Mouse (Mus musculus) large intestine, adult 2 months (tissue): Measurements from ENCODE around the gene Txn1. TPM values are rescaled to one million over a fixed set of nuclear protein-coding genes. Genes with fewer than 3 reads are reported as not detected.

Experiments
- DNase-seq: peaks from one replicate; pipeline ENCODE4 v3.0.0-alpha.2; 2012; ENCODE audit warnings: low read depth, low spot score
- WGBS: fragments of 180-500 bp; shearing (Covaris S2); methylation state at CpG from one replicate; pipeline ENCODE4 v1.1.7; 2018; 5-methylcytosine and 5-hydroxymethylcytosine counted together
- polyA plus RNA-seq: library from polyadenylated mRNA; depleted of rRNA; stranded (reverse); fragments of >200 nt; gene quantifications from 2 replicates; pipeline ENCODE4 v1.2.3, GENCODE M21; 2012; rRNA removed

The Txn1 gene
- polyA plus RNA-seq: 601 and 707 TPM in 2 replicates

DNA sequence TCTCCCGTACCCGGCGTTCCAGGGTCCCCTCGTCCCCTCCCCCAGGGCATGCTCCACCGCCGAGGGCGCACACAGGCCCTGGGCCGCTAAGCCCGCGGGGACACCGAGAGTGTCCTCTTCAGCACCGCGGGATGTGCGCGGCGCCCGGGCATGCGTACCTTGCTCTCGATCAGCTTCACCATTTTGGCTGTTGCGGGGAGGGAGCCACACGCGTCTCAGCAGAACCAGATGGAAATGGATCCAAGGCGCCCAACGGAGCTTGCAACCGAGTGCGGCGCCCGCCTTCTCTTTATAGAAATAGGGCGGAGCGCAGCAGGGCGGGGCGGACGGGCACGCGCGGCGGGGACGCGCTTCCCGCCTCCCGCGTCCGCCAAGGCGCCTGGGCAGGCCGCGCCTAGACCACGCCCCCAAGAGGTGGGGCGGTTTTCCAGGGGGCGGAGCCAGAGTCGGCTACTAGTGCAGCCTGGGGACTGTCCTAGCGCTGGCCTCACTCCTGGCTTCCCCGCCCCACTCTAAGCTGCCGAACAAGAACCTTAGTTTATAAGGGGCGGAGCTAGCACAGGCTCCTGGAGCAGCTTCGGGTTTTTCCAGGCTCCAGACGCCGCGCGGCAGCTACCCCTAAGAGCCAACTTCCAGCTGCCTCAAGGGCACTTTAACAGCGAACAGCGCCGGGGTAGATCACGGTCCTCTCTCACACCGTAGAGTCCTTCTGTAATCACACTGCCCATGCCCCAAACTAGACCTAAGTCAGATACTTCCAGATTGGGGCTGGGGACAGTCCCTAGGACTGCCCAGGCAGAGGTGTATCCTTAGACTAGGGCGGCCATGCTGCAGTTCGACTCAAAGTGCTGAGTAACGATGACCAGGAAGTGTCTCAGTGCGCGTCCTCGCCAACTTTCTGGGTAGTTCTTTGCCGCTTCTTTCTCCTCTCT, at the start of gene Txn1:
Txn1 (minus strand) TSS at position 383 of the 932 bp plus-strand sequence.
- WGBS: under 1% methylated on average over 71 of the region's 71 CpGs
- peak; percentile 97 for DNase-seq

DNA sequence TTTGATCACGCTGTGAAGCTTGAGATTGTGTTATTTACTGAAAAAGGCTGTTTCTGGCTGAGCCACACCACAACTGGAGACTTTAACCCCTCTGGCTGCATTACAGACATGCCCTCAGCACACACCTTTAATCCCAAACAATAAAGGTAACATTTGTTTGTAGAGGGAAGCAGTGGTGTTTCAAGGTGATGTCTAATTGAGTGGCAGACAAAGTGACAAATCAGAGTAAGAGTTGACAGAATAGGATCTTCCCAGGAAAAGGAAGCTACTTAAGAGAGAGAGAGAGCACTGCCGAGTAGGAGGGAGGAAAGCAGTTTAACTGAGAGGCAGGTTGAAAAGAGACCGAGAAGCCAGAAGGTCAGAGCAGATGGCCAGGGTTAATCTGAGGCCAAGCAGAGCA, 47.3 kb upstream of the Txn1 start:
- WGBS: 27% methylated on average over 3 of the region's 3 CpGs

DNA sequence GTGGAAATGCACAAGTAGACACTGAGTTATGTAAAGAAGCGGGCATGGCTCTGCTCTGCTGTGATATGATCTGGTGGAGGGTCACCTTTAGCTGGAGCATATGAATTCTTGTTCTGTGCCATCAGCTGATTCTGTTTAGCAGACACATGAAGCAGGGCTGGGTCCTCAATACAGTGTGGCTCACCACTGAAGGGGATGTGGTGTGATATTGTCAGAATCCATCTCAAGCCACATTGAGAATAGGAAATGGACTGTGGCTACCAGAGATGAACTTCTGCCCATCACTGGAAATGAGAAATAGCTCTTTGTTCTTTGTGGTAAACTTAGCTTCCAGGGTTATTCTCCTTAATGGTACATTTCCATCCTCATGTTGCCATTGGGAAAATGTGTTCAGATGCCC, 35.2 kb upstream of the Txn1 start:
- no peak for DNase-seq
- 89% methylated on average over 1 of the region's 1 CpGs for WGBS

More for the DNA sequence above, 47.3 kb upstream of the Txn1 start:
- peak; percentile 60 for DNase-seq

DNA sequence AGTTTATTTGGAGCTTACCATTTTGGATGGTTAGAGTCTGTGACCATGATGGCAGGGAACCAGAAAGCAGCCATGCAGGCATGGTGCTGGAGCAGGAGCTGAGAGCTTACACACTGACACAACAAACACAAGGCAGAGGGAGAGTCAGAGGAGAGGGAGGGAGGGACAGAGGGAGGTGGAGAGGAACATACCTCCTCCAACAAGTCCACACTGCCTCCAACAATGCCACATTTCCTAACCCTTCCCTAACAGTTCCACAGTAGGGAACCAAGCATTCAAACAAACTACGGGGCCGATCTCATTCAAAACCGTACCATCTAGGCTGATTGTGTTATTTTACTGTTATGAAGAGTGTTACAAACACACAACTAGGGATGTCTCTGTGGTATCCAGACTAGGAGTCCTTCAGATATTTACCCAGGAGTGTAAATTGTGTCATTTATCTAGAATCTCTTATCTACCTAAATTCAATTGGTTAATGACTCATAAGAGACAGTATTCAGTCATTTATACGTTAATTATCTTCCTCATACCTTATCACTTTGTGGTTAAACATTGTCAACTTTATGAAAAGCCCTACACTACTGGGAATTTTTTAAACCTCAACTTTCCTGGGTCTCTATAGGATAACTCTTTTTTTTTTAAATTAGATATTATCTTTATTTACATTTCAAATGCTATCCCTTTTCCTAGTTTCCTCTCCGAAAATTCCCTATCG, 18.3 kb upstream of the Txn1 start:
- WGBS: 51% methylated on average over 6 of the region's 6 CpGs
- DNase-seq: no peak

DNA sequence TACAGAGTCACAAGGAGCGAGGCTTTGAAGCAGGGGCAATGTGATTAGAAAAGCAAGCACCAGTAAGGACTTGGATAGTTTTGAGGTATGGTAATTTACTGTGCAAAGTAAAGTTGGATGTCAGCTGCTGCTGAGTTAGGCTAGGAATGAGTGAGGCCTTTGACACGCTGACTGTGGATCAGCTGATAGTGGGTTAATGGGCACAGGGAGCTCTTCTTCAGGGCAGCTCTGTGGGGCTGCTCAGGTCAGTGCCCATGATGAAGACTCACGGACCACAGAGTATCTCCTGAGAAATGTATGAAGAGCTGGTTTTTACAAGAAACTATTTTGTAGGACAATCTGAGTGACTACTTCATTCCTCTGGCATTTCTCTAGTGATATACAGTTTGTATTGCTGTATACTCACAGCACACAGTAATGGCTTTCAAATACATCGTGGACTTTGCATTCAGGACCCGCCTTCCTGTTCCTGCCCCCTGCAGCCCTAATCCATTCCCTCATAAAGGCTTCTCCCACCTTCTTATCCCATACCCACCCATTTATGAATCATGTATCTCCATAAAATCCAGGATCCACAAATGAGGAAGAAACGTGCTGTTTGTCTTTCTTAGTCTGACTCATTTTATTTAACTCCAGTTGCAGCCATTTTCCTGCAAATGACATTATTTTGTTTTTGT, 17.5 kb upstream of the Txn1 start:
- no peak for DNase-seq
- WGBS: 45% methylated on average over 6 of the region's 6 CpGs

DNA sequence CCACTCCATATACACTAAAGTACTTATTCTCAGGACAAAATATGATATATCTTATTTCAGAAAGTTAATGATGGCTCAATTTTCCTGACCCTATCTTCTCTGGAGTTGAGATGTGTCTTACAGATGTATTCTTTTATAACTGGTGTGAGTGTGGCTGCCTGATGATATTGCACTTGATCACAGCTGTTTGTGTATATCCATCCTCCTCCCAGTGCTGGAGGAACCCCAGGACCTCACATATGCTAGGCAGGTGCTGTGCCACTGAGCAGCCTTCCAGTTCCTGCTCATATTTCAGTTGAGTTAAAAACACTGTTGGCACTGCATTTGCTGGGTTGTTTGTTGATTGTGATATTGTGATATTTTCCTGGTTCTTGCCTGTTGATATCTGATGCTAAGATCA, 14.1 kb upstream of the Txn1 start:
- DNase-seq: no peak

DNA sequence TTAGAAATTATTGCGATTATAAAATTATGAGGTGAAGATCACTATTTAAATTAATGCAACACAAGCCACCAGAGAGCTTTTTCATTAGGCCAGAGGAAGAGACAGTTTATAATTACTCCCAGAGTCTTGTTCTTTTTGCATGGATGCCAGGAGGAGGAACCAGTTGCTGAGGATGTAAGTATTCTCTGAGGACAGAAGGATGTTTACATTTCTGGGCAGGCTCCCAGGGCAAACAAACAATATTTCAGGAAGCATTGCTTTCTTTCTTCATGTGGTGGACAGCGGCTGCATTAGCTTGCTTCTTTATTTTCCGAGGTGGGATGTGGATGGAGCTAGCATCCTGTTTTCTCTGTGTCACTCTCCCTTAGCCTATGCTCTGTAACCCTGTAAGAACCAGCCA, 11.0 kb upstream of the Txn1 start:
- WGBS: 32% methylated on average over 3 of the region's 3 CpGs

DNA sequence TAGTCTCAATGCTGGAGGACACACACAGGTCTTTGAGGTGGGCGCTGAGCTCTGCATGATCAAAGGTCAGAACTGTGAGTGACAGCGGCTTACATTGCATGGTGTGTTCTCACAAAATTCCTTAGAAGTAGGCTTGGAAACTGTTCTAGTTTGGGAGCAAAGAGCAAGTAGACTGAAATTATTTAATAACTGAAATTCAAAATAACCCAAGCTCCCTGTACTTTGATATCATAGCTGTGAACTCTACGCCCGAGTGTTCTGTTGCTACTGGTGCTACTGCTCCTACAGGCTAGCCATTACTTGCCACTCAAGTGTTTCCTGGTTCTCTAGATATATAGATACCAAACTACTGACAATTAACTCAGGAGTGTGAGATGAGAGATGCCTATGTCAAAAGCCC, 9.3 kb upstream of the Txn1 start:
- no peak for DNase-seq
- 82% methylated on average over 4 of the region's 4 CpGs for WGBS

More for the DNA sequence above, 11.0 kb upstream of the Txn1 start:
- no peak for DNase-seq

DNA sequence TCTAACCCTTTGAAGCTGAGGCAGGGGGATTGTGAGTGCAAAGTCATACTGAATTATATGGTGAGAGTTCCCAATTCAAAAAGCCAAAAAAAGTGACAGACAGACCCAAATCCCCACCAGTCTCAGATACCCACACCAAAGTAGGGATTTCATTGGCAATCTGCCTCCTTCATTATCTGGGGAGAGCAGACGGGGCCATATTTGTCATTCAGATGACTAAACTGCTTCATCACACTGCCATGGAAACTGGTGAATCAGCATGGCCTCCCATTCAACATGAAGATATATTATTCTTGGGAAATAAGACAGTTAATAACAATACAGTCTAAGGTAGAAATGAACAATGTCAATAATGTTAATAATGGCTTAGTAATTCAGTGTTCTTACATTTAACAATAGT, 7.9 kb upstream of the Txn1 start:
- DNase-seq: no peak
- 76% methylated on average over 1 of the region's 1 CpGs for WGBS

DNA sequence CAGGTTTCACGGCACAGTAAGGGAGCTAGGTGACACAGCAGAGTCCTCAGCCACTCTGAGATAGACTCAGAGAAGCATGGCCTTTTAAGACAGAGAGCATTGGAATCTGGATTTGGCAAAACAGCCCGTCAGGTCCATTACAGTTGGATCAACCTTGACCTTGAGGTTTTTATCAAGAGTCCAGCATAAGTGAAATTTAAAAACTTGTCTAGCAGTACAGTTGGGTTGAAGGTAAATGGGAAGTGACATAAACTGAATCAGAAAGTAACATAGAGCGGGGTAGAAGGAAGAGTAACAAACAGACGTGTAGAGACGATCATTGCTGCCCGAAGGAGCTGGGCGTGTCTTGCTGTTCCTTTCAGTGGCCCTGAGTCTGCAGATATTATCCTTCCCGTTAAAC, 2.8 kb upstream of the Txn1 start:
- WGBS: 39% methylated on average over 8 of the region's 8 CpGs
- no peak for DNase-seq

DNA sequence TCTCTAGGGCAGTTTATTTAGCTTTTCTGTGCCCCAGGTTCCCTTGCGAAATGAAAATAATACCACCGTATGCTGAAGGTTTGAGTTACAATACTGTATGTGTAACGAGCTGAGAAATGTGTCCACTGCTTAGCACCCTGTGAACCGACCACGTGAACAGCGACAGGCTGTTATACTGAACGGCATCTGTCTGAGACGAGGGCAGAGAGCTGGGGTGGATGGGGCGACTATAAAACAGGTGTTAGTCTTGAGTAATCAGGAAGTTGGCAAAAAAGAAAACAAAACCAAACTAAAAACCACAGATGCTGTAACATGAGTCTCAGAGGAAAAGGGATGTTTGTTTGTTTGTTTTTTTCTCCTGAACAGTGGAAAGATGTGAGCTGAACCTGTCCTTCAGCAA, 1.9 kb upstream of the Txn1 start:
- 30% methylated on average over 9 of the region's 9 CpGs for WGBS
- DNase-seq: no peak

DNA sequence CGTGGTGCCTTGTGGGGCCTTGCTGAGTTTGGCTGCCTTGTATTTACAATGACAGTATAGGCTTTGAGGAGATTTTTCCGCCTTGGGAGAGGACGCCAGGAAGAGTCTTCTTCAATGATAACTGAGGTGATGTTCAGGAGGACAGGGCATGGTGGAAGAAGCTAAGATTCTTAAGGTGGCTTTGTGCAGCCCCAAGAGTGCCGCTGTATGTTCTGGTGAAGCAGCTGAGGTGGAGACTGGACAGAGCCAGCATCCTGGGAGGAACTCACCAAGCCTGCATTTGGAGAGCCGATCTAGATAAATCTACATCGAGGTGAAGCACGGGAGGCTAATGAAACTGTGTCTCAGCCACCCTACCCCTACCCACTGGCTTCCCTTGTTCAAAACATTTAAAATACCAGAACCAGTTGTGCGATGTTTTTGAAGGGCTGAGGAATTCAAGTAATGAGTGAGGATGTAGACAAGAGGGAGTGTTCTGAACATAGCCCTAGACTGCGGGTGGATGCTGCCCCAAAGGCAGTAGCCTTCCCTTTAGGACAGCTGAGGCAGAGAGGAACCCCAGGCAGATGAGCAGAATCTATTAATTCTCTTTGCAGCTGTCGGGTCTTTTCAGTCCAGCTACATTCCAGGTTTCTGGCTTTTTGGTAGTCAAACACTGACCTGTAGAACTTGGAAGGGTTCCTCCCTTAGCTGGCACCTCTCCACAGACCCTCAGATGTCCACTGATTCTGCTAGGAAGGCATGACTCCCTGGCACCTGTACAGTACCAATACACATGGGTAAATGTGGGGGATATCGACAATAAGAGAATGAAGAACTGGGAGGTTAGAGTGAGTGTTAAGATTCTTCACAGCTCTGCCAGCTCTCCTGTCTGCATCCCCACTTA, 1.2 kb upstream of the Txn1 start:
- 19% methylated on average over 11 of the region's 11 CpGs for WGBS
- DNase-seq: no peak

DNA sequence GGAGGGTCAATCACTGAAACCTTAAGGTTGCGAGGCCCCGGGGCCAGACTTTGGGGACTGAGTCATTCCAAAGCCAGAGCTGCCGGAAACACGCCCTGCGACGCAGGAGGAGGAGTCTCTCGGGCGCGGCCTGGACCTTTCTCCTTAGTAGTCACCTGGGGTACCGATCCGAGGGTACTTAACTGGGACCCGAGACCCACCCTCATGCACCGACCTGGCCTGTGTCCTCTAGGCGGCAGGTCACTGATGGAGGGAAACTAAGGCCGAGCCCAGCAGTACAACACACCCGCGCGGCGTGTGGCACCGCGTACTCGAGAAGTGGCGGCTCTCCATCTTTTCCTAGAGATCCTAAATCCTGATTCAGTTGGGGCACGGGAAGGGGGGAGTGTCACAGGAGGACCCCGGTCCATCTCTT, 660 bp downstream of the Txn1 start:
- no peak for DNase-seq
- WGBS: under 1% methylated on average over 25 of the region's 25 CpGs

DNA sequence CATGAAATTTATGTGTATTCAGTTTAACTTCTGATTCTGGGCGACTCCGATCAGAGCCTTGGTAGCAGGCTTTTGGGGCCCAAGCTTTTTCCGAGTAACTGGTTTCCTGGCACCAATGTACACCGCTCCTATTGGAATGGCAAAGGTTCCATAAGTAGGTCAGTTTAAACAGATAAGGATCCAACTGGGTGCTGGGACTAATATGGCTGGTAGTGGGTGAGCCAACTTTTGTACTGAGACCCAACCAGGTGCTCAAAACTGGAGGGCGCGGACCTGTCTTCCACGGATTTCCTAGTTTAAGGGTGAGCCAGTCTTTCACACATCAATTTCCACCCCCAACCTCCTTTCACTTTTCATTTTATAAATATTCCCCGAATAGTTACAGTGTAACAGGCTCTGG, 1.2 kb downstream of the Txn1 start:
- no peak for DNase-seq
- WGBS: 29% methylated on average over 8 of the region's 8 CpGs

DNA sequence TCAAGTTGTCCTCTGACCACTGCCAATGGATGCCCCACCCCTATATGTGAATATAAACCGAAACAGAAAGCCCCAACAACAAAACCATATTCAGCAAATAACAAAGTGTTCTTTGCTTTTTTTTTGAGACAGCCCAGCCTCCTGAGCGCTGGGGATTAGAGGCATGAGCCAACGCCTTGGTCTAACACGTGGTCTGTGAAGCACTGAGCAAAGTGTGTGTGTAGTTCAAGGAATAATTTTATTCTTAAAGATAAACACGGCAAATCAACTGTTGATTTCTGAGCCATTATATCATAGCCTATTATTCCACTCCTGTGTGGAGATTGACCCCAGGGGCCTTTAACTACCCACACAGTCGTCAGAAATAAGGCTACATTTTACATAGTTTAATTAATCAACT, 1.6 kb downstream of the Txn1 start:
- DNase-seq: no peak
- WGBS: 22% methylated on average over 6 of the region's 6 CpGs

DNA sequence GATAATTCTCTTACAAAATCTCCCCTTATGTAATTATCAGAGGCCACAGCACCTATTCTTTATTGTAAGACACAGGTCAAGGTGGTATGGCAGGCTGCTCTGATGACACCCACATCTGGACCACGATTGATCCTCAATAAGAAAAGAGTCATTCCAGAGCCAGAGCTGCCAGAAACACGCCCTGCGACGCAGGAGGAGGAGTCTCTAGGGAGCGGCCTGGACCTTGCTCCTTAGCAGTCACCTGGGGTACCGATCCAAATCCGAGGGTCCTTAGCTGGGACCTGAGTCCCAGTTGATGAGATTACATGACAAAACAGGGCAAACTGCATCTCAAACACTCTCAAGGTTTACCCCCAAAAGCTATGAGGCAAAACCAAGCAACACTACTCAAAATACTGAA, 2.4 kb downstream of the Txn1 start:
- WGBS: 36% methylated on average over 7 of the region's 7 CpGs
- DNase-seq: no peak

DNA sequence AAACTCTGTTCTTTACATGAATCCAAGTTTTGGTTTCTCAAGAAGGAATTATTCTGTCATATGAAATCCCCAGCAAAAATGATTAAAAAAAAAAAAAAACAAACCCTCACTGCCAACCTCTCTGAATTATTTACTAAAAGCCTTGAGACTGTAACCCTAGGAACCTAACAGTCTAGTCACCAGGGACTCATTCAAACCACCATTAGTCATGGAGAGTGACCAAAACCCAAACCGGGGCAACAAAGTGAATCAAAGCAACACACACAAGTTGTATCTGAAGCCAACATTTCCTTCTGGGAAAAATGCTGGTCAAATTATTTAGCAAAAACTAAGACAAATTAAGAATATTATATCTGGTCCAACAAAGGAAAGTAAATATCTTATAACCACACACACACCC, 3.3 kb downstream of the Txn1 start:
- WGBS: 46% methylated on average over 1 of the region's 1 CpGs
- DNase-seq: no peak

DNA sequence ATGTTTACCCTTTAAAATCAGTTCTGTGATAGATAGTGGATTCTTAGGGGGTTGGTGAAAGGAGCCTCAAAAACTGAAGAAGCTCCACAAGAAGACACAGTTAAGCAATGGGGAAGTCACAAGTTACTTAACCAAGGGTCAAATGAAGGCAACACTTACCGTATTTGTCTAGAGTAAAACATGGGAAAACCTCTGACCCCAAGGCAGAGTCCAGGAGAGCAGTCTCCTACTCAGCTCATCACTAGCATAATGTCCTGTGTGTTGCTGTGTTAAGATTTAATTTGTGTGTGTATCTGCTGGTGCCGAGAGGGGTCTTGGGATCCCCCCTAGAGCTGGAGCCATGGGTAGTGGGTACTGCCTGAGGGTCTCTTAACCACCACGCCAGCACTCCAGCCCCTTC, 3.8 kb downstream of the Txn1 start:
- DNase-seq: no peak
- WGBS: 52% methylated on average over 3 of the region's 3 CpGs

DNA sequence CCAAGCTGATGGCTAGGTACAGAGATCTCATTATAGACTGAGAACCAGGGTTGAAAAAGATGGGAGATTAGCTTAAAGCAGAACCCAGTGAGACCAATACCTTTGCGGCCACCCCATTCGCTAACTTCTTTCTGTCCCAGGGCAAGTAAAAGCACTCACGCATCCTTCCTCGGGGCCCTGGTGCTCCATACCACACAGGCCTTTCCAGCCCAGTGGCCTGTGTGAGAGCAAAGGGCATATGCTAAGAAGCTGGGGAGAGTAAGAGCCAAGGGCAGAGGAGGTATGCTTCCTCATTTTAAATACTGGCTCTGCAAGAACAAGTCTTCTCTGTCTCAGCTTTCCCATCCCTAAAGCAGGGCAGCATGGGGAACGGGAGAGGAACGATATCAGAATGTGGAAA, 6.3 kb downstream of the Txn1 start:
- DNase-seq: no peak
- 77% methylated on average over 6 of the region's 6 CpGs for WGBS

DNA sequence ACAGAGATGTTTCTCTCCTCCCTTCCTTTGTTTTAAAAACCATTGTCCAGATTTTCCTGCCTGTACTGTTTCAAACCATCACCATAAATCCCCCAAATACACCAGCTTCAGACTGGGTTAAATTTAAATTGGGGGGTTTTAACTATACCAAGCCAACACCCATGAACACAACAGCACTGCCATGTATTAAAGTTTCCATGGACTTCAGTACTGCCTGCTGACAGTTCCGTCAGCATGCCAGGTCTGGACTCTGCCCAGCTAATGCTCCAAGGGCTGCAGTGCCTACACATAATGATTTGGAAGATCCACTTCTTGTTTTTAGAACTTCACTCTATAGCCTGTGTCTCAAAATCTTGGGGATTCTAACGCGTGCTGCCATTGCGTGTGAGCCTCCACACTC, 8.7 kb downstream of the Txn1 start:
- no peak for DNase-seq
- WGBS: 53% methylated on average over 4 of the region's 4 CpGs
